Mouse (Mus musculus) CD4-positive, CD25-positive, alpha-beta regulatory T cell (primary cell): ENCODE measurements around the gene Ranbp3. TPM values are rescaled to one million over a fixed set of nuclear protein-coding genes. Genes with fewer than 3 reads are reported as not detected.

Experiments used
- polyA plus RNA-seq: library from polyadenylated mRNA; unstranded; fragments of 100-300 nt; shearing (Covaris generic); gene quantifications from one replicate; pipeline ENCODE4 v1.2.1, GENCODE M21; 2017

The Ranbp3 gene
- 110 TPM for polyA plus RNA-seq

GRCm38 (mm10) chr17:56672941-56673646 is at the start of gene Ranbp3:
TSS of gene Ranbp3 (plus strand) at chr17:56673294.

GRCm38 (mm10) chr17:56626754-56627470 is 46.2 kb upstream of the Ranbp3 start, which contains the start of gene Lonp1:
TSS of gene Lonp1 (minus strand) at chr17:56626887.

DNA sequence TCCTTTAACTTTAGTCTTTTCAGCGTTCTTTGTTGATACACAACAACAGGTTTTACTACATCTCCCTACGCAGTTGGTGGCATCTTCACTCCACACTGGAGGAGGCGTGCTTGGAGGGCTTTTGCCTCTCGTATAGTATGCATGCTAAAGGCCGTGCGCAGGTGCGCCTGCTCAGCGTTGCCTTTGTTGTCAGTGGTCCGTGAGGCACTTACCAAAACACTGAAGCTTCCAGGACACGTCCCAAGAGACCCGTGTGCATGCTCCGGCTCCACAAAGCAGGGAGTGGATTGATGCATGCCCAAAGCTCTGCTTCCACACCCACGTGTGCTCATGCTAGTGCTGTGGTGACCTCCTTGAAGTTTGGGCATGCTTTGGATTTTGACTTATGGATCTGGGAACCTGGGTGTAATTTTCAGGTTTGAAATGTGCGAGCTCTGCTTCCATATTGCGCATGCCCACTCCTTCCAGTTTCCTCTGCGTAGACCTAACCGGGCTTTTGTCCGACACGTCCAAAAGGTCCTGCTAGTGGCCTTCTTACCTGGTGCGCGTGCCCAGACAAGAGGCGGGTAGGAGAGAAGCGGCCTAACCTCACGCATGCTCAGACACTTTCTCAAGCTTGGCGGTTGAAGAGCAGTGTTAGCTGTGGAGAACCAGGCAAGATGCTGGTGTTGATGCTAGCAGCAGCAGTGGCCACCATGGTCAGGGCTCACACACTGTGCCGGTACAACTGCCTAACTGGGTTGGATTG is 45.4 kb upstream of the Ranbp3 start, which contains the start of gene Catsperd:
Gene Catsperd (plus strand): TSS at position 614 of the 748 bp plus-strand sequence.

DNA sequence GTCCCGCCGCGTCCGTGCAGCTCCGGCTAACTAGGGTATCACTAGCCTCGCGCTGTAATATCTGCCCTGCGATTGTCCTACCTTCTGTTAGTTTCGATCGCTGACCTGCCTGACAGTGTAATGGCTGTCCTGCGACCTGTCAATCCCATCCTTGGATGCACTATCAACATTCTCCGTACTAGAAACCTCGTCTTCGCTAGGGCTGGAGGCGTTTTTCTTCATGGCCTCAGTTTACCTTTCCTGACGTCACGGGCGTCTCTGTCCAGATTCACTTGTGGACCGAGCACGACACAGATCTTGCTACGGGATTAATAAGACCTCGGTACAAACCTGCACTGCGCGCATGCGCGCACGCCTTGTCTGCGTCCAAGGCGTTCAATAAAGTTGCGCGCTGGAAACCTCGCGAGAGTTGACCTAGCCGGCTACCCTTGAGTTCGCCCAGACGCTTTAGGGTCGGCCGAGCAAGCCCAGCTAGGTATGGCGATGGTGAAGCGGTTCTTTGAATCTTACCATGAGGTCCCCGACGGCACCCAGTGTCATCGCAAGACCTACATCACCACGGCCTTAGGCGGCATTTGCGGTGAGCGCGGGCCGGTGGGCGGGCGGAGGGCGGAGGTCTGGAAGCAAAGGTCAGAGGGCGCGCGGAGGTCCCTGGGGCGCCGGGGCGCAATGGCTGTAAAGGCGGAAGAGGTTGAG is 44.4 kb downstream of the Ranbp3 start, which contains the start of the genes Ndufa11 and Vmac:
Gene Ndufa11 (plus strand): TSS at position 405 of the 696 bp plus-strand sequence.
Gene Vmac (minus strand): TSS at position 660 of the 696 bp plus-strand sequence.

GRCm38 (mm10) chr17:56757416-56758123 is 84.5 kb downstream of the Ranbp3 start, which contains the start of gene Nrtn:
TSS of gene Nrtn (minus strand) at chr17:56757530.

Other genes starting within 250 kb of the Ranbp3 start
- 44.4 TPM for gene Ptprs, start 196.8 kb upstream of the Ranbp3 start, polyA plus RNA-seq
- not detected for gene Znrf4, start 160.9 kb upstream of the Ranbp3 start, polyA plus RNA-seq
- gene Gm20219, start 118.9 kb upstream of the Ranbp3 start, polyA plus RNA-seq = 1.4 TPM
- 151 TPM for gene Safb2, start 88.7 kb upstream of the Ranbp3 start, polyA plus RNA-seq
- gene Safb, start 88.5 kb upstream of the Ranbp3 start, polyA plus RNA-seq = 170 TPM
- gene 2410015M20Rik, start 63.5 kb upstream of the Ranbp3 start, polyA plus RNA-seq = 197 TPM
- gene Rpl36, start 59.9 kb upstream of the Ranbp3 start, polyA plus RNA-seq = 1,792 TPM
- gene Lonp1, start 46.4 kb upstream of the Ranbp3 start, polyA plus RNA-seq = 47.3 TPM
- 2.0 TPM for gene Catsperd, start 45.2 kb upstream of the Ranbp3 start, polyA plus RNA-seq
- gene Ndufa11, start 44.5 kb downstream of the Ranbp3 start, polyA plus RNA-seq = 249 TPM
- 21.2 TPM for gene Vmac, start 44.7 kb downstream of the Ranbp3 start, polyA plus RNA-seq
- 0.18 TPM for gene Nrtn, start 84.2 kb downstream of the Ranbp3 start, polyA plus RNA-seq
- gene Dus3l, start 91.5 kb downstream of the Ranbp3 start, polyA plus RNA-seq = 57.9 TPM
- gene Prr22, start 97.0 kb downstream of the Ranbp3 start, polyA plus RNA-seq = 1.8 TPM
- gene Rfx2, start 157.7 kb downstream of the Ranbp3 start, polyA plus RNA-seq = 1.4 TPM
- not detected for gene Acsbg2, start 201.2 kb downstream of the Ranbp3 start, polyA plus RNA-seq
- gene 1700061G19Rik, start 202.2 kb downstream of the Ranbp3 start, polyA plus RNA-seq = 0.24 TPM